Mouse (Mus musculus) neural tube, embryonic 11.5 days (tissue): Measurements from ENCODE around the gene Fgr. TPM values are rescaled to one million over a fixed set of nuclear protein-coding genes. Genes with fewer than 3 reads are reported as not detected.
"Not testable (repeated sequence)": the region's sequence is repeated elsewhere in the genome, so short reads cannot be mapped to it uniquely, and the experiment has no call there.

Experiments
- ATAC-seq: fragments of 200-750 bp; cut with Nextera tagmentation; 2 replicates; pipeline ENCODE4 v1.8.0; 2017; ENCODE audit warnings: moderate number of reproducible peaks, mild to moderate bottlenecking, moderate TSS enrichment, moderate library complexity; ENCODE audit not compliant: insufficient read depth, low FRiP score, low TSS enrichment
- DNase-seq: peaks from one replicate; pipeline ENCODE4 v3.0.0-alpha.2; 2015; ENCODE audit warnings: low spot score
- H3K27ac ChIP-seq: fragments of 300-500 bp; sonication (generic); 2 replicates; pipeline ENCODE4 v1.5.1; 2014; ENCODE audit warnings: low read depth, mild to moderate bottlenecking, low read length
- H3K27me3 ChIP-seq: fragments of 300-500 bp; sonication (generic); 2 replicates; pipeline ENCODE4 v1.6.1; 2014; ENCODE audit warnings: mild to moderate bottlenecking, low read length, mixed read lengths; ENCODE audit not compliant: control insufficient read depth, insufficient read depth
- H3K36me3 ChIP-seq: fragments of 300-500 bp; sonication (generic); 2 replicates; pipeline ENCODE4 v1.6.1; 2014; ENCODE audit warnings: mild to moderate bottlenecking, low read length, moderate library complexity, mixed read lengths; ENCODE audit not compliant: control insufficient read depth, insufficient read depth
- H3K4me1 ChIP-seq: fragments of 300-500 bp; sonication (generic); 2 replicates; pipeline ENCODE4 v1.6.1; 2014; ENCODE audit warnings: low read length, mixed read lengths; ENCODE audit not compliant: control insufficient read depth, insufficient read depth
- H3K4me2 ChIP-seq: fragments of 300-500 bp; sonication (generic); 2 replicates; pipeline ENCODE4 v1.6.1; 2014; ENCODE audit warnings: low read depth, mild to moderate bottlenecking, moderate library complexity
- H3K4me3 ChIP-seq: fragments of 300-500 bp; sonication (generic); 2 replicates; pipeline ENCODE4 v1.5.1; 2014; ENCODE audit warnings: low read depth, low read length
- H3K9ac ChIP-seq: fragments of 300-500 bp; sonication (generic); 2 replicates; pipeline ENCODE4 v1.6.1; 2014; ENCODE audit warnings: mild to moderate bottlenecking, low read length
- H3K9me3 ChIP-seq: fragments of 300-500 bp; sonication (generic); 2 replicates; pipeline ENCODE4 v1.6.1; 2016; ENCODE audit warnings: low read length; ENCODE audit not compliant: control insufficient read depth
- WGBS: fragments of 180-500 bp; shearing (Covaris S2); extraction: QIAGEN DNeasy Blood & Tissue Kit; methylation state at CpG from one replicate; pipeline ENCODE4 v1.1.7; 2014; 5-methylcytosine and 5-hydroxymethylcytosine counted together
- polyA plus RNA-seq: library from polyadenylated mRNA; unstranded; fragments of >200 nt; fragmentation: Nextera tagmentation; extraction: Ambion mirVana; gene quantifications from 2 replicates; pipeline ENCODE4 v1.2.1, GENCODE M21; 2014

The Fgr gene
- polyA plus RNA-seq, 1 experiment from 2014 or later: 0.24 TPM

- Histone ChIP-seq H3K4me3 (no peak overlapping the region), H3K9ac (no peak overlapping the region), H3K36me3 (no peaks in the 10 kb centered on the region), H3K9me3 (no peaks in the 10 kb centered on the region), H3K27me3 (no peaks in the 10 kb centered on the region), H3K4me1 (no peaks in the 10 kb centered on the region), H3K27ac (no peak overlapping the region), H3K4me2 (no peak overlapping the region)
- WGBS: 62% methylated on average over 4 of the region's 4 CpGs
- DNase-seq (no peak), ATAC-seq (no peak)
Measured at GRCm38 (mm10) chr4:132993553-132993952, 19.7 kb downstream of the Fgr start.

GRCm38 (mm10) chr4:132997469-132998237 is 23.8 kb downstream of the Fgr start:
- no peaks in the 10 kb centered on the region for H3K27me3 ChIP-seq
- no peak overlapping the region for H3K27ac ChIP-seq

GRCm38 (mm10) chr4:133002896-133003295 is 29.0 kb downstream of the Fgr start:
- H3K4me3 ChIP-seq: no peak overlapping the region
- H3K4me2 ChIP-seq: no peak overlapping the region
- no peak overlapping the region for H3K27ac ChIP-seq
- H3K9me3 ChIP-seq: no peaks in the 10 kb centered on the region
- ATAC-seq: no peak
- no peak for DNase-seq
- H3K27me3 ChIP-seq: no peaks in the 10 kb centered on the region
- WGBS: 51% methylated on average over 10 of the region's 10 CpGs
- no peak overlapping the region for H3K9ac ChIP-seq
- H3K36me3 ChIP-seq: no peaks in the 10 kb centered on the region
- H3K4me1 ChIP-seq: peaks cover 10% of the 10 kb centered on the region

More at GRCm38 (mm10) chr4:132997469-132998237, 23.8 kb downstream of the Fgr start:
- Histone ChIP-seq H3K9ac (no peak overlapping the region), H3K4me2 (no peak overlapping the region), H3K4me3 (no peak overlapping the region), H3K36me3 (no peaks in the 10 kb centered on the region), H3K4me1 (peaks cover under 1% of the 10 kb centered on the region), H3K9me3 (no peaks in the 10 kb centered on the region)
- ATAC-seq: no peak
- no peak for DNase-seq
- 50% methylated on average over 14 of the region's 14 CpGs for WGBS

DNA sequence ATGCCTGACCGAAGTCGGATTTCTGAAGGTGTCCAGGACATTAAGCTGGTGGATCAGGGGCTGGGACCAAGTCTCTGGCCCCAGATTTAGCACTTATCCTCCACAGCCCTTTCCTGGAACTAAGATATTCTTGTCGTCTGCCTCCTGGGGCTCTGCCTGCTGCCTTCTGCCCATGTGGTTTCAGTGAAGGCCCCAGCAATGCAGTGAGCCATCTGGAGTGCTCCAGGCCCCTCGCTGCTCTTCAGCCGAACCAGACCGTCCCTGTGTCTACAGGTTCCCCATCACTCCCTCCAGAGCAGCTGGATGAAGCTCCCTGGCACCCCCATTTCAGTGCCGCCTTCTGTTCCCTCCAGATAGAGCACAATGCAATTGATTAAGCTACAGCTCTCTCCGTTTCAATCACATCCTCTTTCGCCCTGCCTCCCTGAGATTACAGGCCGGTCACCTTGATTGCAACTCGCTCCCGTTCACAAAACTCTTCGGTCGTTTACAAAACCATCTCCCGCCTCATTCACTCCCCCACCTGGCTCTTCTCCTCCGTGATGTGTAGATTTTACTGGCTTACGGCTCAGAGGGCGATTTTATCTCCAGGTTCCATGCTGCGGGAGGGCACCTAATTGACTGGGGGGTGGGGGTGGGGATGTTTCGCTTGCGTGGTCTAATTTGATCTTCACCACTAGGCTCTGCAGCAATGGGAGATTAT is 29.6 kb downstream of the Fgr start:
- Histone ChIP-seq H3K27me3 (no peaks in the 10 kb centered on the region), H3K4me1 (peaks cover 14% of the 10 kb centered on the region), H3K9ac (no peak overlapping the region), H3K27ac (0 out of 2 replicates have a peak overlapping the region, but pooled peaks have one; percentile 23), H3K36me3 (no peaks in the 10 kb centered on the region), H3K9me3 (no peaks in the 10 kb centered on the region), H3K4me3 (no peak overlapping the region), H3K4me2 (no peak overlapping the region)
- 42% methylated on average over 21 of the region's 21 CpGs for WGBS
- DNase-seq: no peak
- ATAC-seq: no peak

DNA sequence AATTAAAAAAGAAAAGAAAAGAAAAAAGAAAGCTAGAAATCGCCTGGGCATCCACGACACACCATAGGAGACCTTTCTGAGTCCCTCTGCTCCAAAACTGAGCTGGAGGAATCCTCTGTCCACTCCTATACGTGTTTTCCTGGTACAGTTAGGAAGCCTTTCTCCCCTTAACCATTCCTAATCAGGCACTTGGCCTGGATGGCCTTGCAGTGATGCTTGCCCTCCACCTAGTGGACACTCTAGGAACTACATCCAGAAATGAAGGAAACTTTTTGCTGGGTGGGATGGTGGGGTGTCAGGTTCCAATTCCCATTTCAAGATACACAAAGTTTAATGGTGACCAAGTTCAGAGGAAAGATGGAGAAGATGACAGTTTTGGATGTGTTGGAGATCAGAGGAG is 31.3 kb downstream of the Fgr start:
- ATAC-seq (no peak), DNase-seq (peak; percentile 70)
- WGBS: 5% methylated on average over 3 of the region's 3 CpGs
- peaks cover 8% of the 10 kb centered on the region for H3K27me3 ChIP-seq
- H3K9me3 ChIP-seq: no peaks in the 10 kb centered on the region
- no peak overlapping the region for H3K9ac ChIP-seq
- no peak overlapping the region for H3K4me2 ChIP-seq
- H3K4me1 ChIP-seq: peaks cover 14% of the 10 kb centered on the region
- no peak overlapping the region for H3K4me3 ChIP-seq
- H3K36me3 ChIP-seq: no peaks in the 10 kb centered on the region
- no peak overlapping the region for H3K27ac ChIP-seq

DNA sequence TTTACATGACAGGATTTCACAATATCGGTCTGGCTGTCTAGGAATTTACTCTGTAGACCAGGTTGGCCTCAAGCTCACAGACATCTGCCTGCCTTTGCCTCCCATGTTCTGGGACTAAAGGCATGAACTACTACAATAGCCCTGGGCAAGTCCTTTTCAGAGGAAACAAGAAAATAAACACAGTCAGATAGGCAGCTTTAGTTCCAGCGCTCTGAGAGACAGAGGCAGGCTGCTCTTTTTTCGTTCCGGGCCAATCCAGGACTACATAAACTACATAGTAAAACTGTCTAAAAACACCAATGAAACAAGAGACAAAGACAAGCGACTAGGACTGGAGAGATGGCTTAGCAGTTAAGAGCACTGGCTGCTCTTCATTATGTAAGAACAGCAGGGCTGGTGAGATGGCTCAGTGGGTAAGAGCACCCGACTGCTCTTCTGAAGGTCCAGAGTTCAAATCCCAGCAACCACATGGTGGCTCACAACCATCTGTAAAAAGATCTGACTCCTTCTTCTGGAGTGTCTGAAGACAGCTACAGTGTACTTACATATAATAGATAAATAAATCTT is 32.1 kb downstream of the Fgr start:
- not testable (repeated sequence) for H3K27ac ChIP-seq, H3K4me3 ChIP-seq, H3K9me3 ChIP-seq, H3K4me2 ChIP-seq, H3K9ac ChIP-seq, DNase-seq, ATAC-seq, H3K36me3 ChIP-seq
- WGBS: 52% methylated on average over 6 of the region's 6 CpGs
- peaks cover 14% of the 10 kb centered on the region for H3K4me1 ChIP-seq
- peaks cover 11% of the 10 kb centered on the region for H3K27me3 ChIP-seq

GRCm38 (mm10) chr4:133007513-133008380 is 33.9 kb downstream of the Fgr start:
- ATAC-seq: no peak
- H3K4me3 ChIP-seq: no peak overlapping the region
- no peak overlapping the region for H3K9ac ChIP-seq
- DNase-seq: no peak
- no peak overlapping the region for H3K4me2 ChIP-seq
- H3K27me3 ChIP-seq: peaks cover 13% of the 10 kb centered on the region
- no peak overlapping the region for H3K27ac ChIP-seq
- H3K4me1 ChIP-seq: peaks cover 12% of the 10 kb centered on the region
- WGBS: 30% methylated on average over 15 of the region's 15 CpGs
- H3K9me3 ChIP-seq: no peaks in the 10 kb centered on the region
- H3K36me3 ChIP-seq: no peaks in the 10 kb centered on the region

DNA sequence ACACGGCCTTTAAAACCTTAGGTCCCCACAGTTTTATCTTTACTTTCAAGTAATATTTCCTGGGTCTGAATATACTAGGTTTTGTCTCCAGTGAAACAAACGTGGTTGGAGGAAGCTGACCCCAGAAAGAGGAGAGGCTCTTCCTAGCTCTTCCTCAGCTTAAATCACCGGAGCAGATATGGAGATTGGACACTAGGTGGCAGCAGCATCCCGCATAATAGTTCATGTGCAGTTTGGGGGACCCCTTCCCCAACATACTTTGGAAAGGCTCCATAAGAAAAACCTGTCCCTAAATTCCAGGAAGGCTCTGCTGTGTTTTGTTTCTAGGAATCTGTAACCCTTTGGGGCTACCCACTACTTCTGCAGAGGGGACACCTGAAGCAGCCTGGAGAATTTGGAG is 35.2 kb downstream of the Fgr start:
- H3K4me3 ChIP-seq: no peak overlapping the region
- no peak overlapping the region for H3K4me2 ChIP-seq
- no peak overlapping the region for H3K27ac ChIP-seq
- H3K4me1 ChIP-seq: peaks cover 17% of the 10 kb centered on the region
- H3K27me3 ChIP-seq: peaks cover 13% of the 10 kb centered on the region
- under 1% methylated on average over 4 of the region's 4 CpGs for WGBS
- H3K9me3 ChIP-seq: no peaks in the 10 kb centered on the region
- ATAC-seq: no peak
- no peak overlapping the region for H3K9ac ChIP-seq
- peak; percentile 60 for DNase-seq
- no peaks in the 10 kb centered on the region for H3K36me3 ChIP-seq
